8 mouse cellular contexts compared by ENCODE assay signal in genomic region chr19:5845319-5846135, GRCm38 (mm10). TPM values are rescaled to one million over a fixed set of nuclear protein-coding genes. Genes with fewer than 3 reads are reported as not detected.
DNase-seq lines count a peak whose midpoint lies in the region; ATAC-seq lines count a peak whose summit lies in the region.

No protein-coding gene starts in this region.

- H3K27me3 ChIP-seq in embryonic facial prominence, embryonic 13.5 days = no peaks in the 10 kb centered on the region
- no peaks in the 10 kb centered on the region for H3K27me3 ChIP-seq in heart, embryonic 10.5 days (ENCODE audit: insufficient read depth, poor library complexity, severe bottlenecking)
- no peaks in the 10 kb centered on the region for H3K27me3 ChIP-seq in kidney, embryonic 15.5 days

- H3K9ac ChIP-seq in embryonic facial prominence, embryonic 13.5 days = peak overlapping the region; percentile 73
- H3K9ac ChIP-seq in kidney, embryonic 15.5 days = peak overlapping the region; percentile 35

- ATAC-seq in embryonic facial prominence, embryonic 13.5 days (ENCODE audit: insufficient number of reproducible peaks, insufficient read depth, low FRiP score, low TSS enrichment, low read depth) = peak; percentile 49; the same call in 1 of the 2 replicates
- peak; percentile 18 for ATAC-seq in kidney, embryonic 15.5 days (replicated peaks; ENCODE audit: low FRiP score)
- peak; percentile 21 for ATAC-seq in monocyte, adult 5-6 weeks (replicated peaks; ENCODE audit: insufficient number of reproducible peaks, low FRiP score, low TSS enrichment, poor library complexity, severe bottlenecking)

- H3K4me3 ChIP-seq in embryonic facial prominence, embryonic 13.5 days = peak overlapping the region; percentile 42
- peak overlapping the region; percentile 56 for H3K4me3 ChIP-seq in heart, embryonic 10.5 days
- peak overlapping the region; percentile 41 for H3K4me3 ChIP-seq in kidney, embryonic 15.5 days (replicated peaks)

- H3K4me1 ChIP-seq in embryonic facial prominence, embryonic 13.5 days = peaks cover 93% of the 10 kb centered on the region
- peaks cover 100% of the 10 kb centered on the region for H3K4me1 ChIP-seq in heart, embryonic 10.5 days
- peaks cover 97% of the 10 kb centered on the region for H3K4me1 ChIP-seq in kidney, embryonic 15.5 days

- peak overlapping the region; percentile 63 for H3K4me2 ChIP-seq in embryonic facial prominence, embryonic 13.5 days
- peak overlapping the region; percentile 60 for H3K4me2 ChIP-seq in kidney, embryonic 15.5 days

- DNase-seq in 3134 (ENCODE audit: extremely low read depth, insufficient read length, low spot score) = peak; percentile 91
- peak; percentile 98 for DNase-seq in adrenal gland, postnatal 14 days
- DNase-seq in heart, embryonic 10.5 days (ENCODE audit: low spot score) = peak; percentile 96
- peak; percentile 98 for DNase-seq in liver
- peak; percentile 96 to 97 for DNase-seq in spleen, postnatal 4 days (ENCODE audit: low spot score in 2 of 2)

- H3K9me3 ChIP-seq in embryonic facial prominence, embryonic 13.5 days = no peaks in the 10 kb centered on the region
- H3K9me3 ChIP-seq in heart, embryonic 10.5 days = no peaks in the 10 kb centered on the region
- H3K9me3 ChIP-seq in kidney, embryonic 15.5 days (replicated peaks) = no peaks in the 10 kb centered on the region

- H3K36me3 ChIP-seq in embryonic facial prominence, embryonic 13.5 days = no peaks in the 10 kb centered on the region
- no peaks in the 10 kb centered on the region for H3K36me3 ChIP-seq in heart, embryonic 10.5 days
- H3K36me3 ChIP-seq in kidney, embryonic 15.5 days = no peaks in the 10 kb centered on the region

- H3K27ac ChIP-seq in embryonic facial prominence, embryonic 13.5 days = peak overlapping the region; percentile 98
- peak overlapping the region; percentile 96 for H3K27ac ChIP-seq in heart, embryonic 10.5 days
- peak overlapping the region; percentile 98 for H3K27ac ChIP-seq in kidney, embryonic 15.5 days

- 4% methylated on average over 45 of the region's 45 CpGs for WGBS in embryonic facial prominence, embryonic 13.5 days
- 5% methylated on average over 45 of the region's 45 CpGs for WGBS in heart, embryonic 10.5 days
- 3% methylated on average over 45 of the region's 45 CpGs for WGBS in kidney, embryonic 15.5 days

RNA-seq across cellular contexts. Expression of gene Frmd8, which starts 29.5 kb away (rescaled TPM):
- total RNA-seq in adrenal gland, postnatal 14 days (2021) = 26.0 and 34.5 TPM in 2 replicates
- polyA plus RNA-seq in embryonic facial prominence, embryonic 13.5 days (2015; fragmentation: Nextera tagmentation; extraction: Ambion mirVana) = 30.6 and 34.0 TPM in 2 replicates
- polyA plus RNA-seq in heart, embryonic 10.5 days (2016; fragmentation: Nextera tagmentation; extraction: Ambion mirVana) = 40.6 and 46.3 TPM in 2 replicates
- polyA plus RNA-seq in kidney, embryonic 15.5 days (2015; fragmentation: Nextera tagmentation; extraction: Ambion mirVana) = 40.2 and 43.1 TPM in 2 replicates
- total RNA-seq in monocyte, adult 5-6 weeks (2017) = 32.8 to 50.6 TPM (median 34.5 TPM) in 3 replicates

RNA-seq across cellular contexts. Expression of gene Slc25a45, which starts 32.1 kb away (rescaled TPM):
- 14.7 and 16.5 TPM in 2 replicates for total RNA-seq in adrenal gland, postnatal 14 days (2021)
- 3.1 and 4.5 TPM in 2 replicates for polyA plus RNA-seq in embryonic facial prominence, embryonic 13.5 days (2015; fragmentation: Nextera tagmentation; extraction: Ambion mirVana)
- polyA plus RNA-seq in heart, embryonic 10.5 days (2016; fragmentation: Nextera tagmentation; extraction: Ambion mirVana) = 2.1 and 2.5 TPM in 2 replicates
- 8.1 and 8.5 TPM in 2 replicates for polyA plus RNA-seq in kidney, embryonic 15.5 days (2015; fragmentation: Nextera tagmentation; extraction: Ambion mirVana)
- 64.4 to 73.5 TPM (median 69.7 TPM) in 3 replicates for total RNA-seq in monocyte, adult 5-6 weeks (2017)

RNA-seq across cellular contexts. Expression of gene Tigd3, which starts 48.4 kb away (rescaled TPM):
- 1.4 and 1.7 TPM in 2 replicates for total RNA-seq in adrenal gland, postnatal 14 days (2021)
- polyA plus RNA-seq in embryonic facial prominence, embryonic 13.5 days (2015; fragmentation: Nextera tagmentation; extraction: Ambion mirVana) = 3.8 and 4.7 TPM in 2 replicates
- polyA plus RNA-seq in heart, embryonic 10.5 days (2016; fragmentation: Nextera tagmentation; extraction: Ambion mirVana) = 2.4 and 2.9 TPM in 2 replicates
- polyA plus RNA-seq in kidney, embryonic 15.5 days (2015; fragmentation: Nextera tagmentation; extraction: Ambion mirVana) = 4.2 and 4.7 TPM in 2 replicates
- 0.64 to 0.97 TPM (median 0.95 TPM) in 3 replicates for total RNA-seq in monocyte, adult 5-6 weeks (2017)

Comparison
In these comparisons a context has a peak if more than half of its experiments do, and no peak if none do; other contexts are left out.
1. Peak in every context shown above with its lines: DNase-seq, ATAC-seq, H3K4me3 ChIP-seq and H3K27ac ChIP-seq.